7 mouse cellular contexts compared by ENCODE assay signal in the genomic region with DNA sequence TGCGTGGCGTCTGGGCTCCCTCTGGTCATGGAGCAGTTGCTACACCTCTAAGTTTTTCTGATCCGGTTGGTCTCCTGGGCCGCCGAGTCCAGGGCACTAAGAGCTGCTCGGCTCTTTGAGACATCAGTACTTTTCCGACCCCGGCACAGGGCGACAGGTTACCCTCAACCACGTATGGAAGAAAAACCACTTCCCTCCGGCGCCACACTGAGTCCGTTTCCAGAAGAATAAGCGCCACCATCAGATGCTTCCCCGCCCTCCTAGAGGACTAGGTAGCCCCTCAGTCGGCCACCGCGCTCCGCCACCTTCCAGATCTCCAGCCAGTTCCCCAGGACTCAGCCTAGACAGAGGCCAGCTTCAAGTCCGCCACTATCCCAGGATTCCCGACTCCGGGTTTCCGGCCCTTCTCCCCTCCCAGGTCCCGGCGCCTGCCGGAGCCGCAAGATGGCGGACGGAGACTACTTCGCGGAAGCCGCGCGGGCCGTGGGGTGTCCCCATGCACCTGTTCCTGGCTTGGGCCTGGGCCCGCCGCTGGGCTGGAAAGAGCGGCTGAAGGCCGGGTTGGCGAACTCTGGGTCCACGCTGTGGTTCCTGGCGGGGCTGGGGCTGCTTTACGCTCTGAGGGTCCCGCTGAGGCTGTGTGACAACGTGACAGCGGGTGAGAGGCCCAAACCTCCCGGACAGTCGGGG. TPM values are rescaled to one million over a fixed set of nuclear protein-coding genes. Genes with fewer than 3 reads are reported as not detected.
A peak's percentile ranks its signal among the peaks of the same experiment; 100 is the strongest.
DNase-seq lines count a peak whose midpoint lies in the region; ATAC-seq and TF ChIP-seq lines count a peak whose summit lies in the region.

No protein-coding gene starts in this region.

- H3K4me2 ChIP-seq in embryonic facial prominence, embryonic 12.5 days (replicated peaks), result peak overlapping the region; percentile 75
- H3K4me2 ChIP-seq in limb, embryonic 12.5 days, result peak overlapping the region; percentile 73
- H3K4me2 ChIP-seq in midbrain, embryonic 15.5 days, result peak overlapping the region; percentile 66

- peak overlapping the region; percentile 84 for H3K4me3 ChIP-seq in embryonic facial prominence, embryonic 12.5 days
- peak overlapping the region; percentile 94 for H3K4me3 ChIP-seq in kidney, adult 2 months (ENCODE audit: insufficient read depth, low read depth, low read length)
- peak overlapping the region; percentile 56 for H3K4me3 ChIP-seq in limb, embryonic 12.5 days (replicated peaks)
- H3K4me3 ChIP-seq in midbrain, embryonic 15.5 days, result peak overlapping the region; percentile 99
- peak overlapping the region; percentile 87 for H3K4me3 ChIP-seq in spleen, adult 2 months (ENCODE audit: extremely low read depth, insufficient read depth, insufficient read length)

- peak; percentile 87 for ATAC-seq in embryonic facial prominence, embryonic 12.5 days (ENCODE audit: insufficient number of reproducible peaks, insufficient read depth, low FRiP score, low TSS enrichment)
- ATAC-seq in limb, embryonic 12.5 days (ENCODE audit: insufficient number of reproducible peaks, insufficient read depth, low FRiP score, low TSS enrichment, low read depth), result peak; percentile 86
- ATAC-seq in midbrain, embryonic 15.5 days (replicated peaks), result peak; percentile 96

- peak; percentile 55 for TF ChIP-seq POLR2A in kidney, adult 2 months (IDR thresholded peaks at IDR 0.05; ENCODE audit: low read depth, low read length)
- no peak for TF ChIP-seq POLR2A in spleen, adult 2 months (IDR thresholded peaks at IDR 0.05; ENCODE audit: low read depth, low read length)

- peak; percentile 90 for DNase-seq in adrenal gland, postnatal 25 days
- DNase-seq in heart, adult 18-20 months, result peak; percentile 94
- DNase-seq in kidney, adult 2 months, result peak; percentile 94
- DNase-seq in spleen, adult 2 months (ENCODE audit: low read depth in 1 of 2, low spot score in 2 of 2), result peak; percentile 60 to 76

- H3K36me3 ChIP-seq in embryonic facial prominence, embryonic 12.5 days, result peaks cover 3% of the 10 kb centered on the region; the same call in 1 of the 2 replicates
- no peaks in the 10 kb centered on the region for H3K36me3 ChIP-seq in kidney, adult 2 months (ENCODE audit: control insufficient read depth, insufficient read depth, low read length)
- H3K36me3 ChIP-seq in limb, embryonic 12.5 days, result peaks cover 12% of the 10 kb centered on the region; the same call in 1 of the 2 replicates
- no peaks in the 10 kb centered on the region; the same call in 1 of the 2 replicates for H3K36me3 ChIP-seq in midbrain, embryonic 15.5 days (replicated peaks)
- no peaks in the 10 kb centered on the region for H3K36me3 ChIP-seq in spleen, adult 2 months (ENCODE audit: control insufficient read depth, insufficient read depth, low read length)

- peak overlapping the region; percentile 90 for H3K9ac ChIP-seq in embryonic facial prominence, embryonic 12.5 days
- H3K9ac ChIP-seq in limb, embryonic 12.5 days (replicated peaks), result peak overlapping the region; percentile 74
- peak overlapping the region; percentile 99 for H3K9ac ChIP-seq in midbrain, embryonic 15.5 days

- H3K27me3 ChIP-seq in embryonic facial prominence, embryonic 12.5 days, result no peaks in the 10 kb centered on the region
- no peaks in the 10 kb centered on the region for H3K27me3 ChIP-seq in kidney, adult 2 months (replicated peaks; ENCODE audit: control insufficient read depth, insufficient read depth, low read length)
- H3K27me3 ChIP-seq in limb, embryonic 12.5 days, result no peaks in the 10 kb centered on the region
- H3K27me3 ChIP-seq in midbrain, embryonic 15.5 days (replicated peaks), result no peaks in the 10 kb centered on the region
- H3K27me3 ChIP-seq in spleen, adult 2 months (ENCODE audit: control insufficient read depth, insufficient read depth, low read length), result no peaks in the 10 kb centered on the region

- WGBS in embryonic facial prominence, embryonic 12.5 days, result under 1% methylated on average over 48 of the region's 48 CpGs
- whole genome bisulfite sequencing in kidney, adult 2 months, result under 1% methylated on average over 48 of the region's 48 CpGs
- under 1% methylated on average over 48 of the region's 48 CpGs for WGBS in limb, embryonic 12.5 days
- under 1% methylated on average over 48 of the region's 48 CpGs for WGBS in midbrain, embryonic 15.5 days
- under 1% methylated on average over 48 of the region's 48 CpGs for WGBS in spleen, adult 2 months

- TF ChIP-seq CTCF in kidney, adult 2 months (conservative IDR thresholded peaks at IDR 0.05; ENCODE audit: insufficient read depth, insufficient read length, low read depth, low read length), result no peak
- no peak for TF ChIP-seq CTCF in spleen, adult 2 months (IDR thresholded peaks at IDR 0.05; ENCODE audit: extremely low read depth, insufficient read depth, insufficient read length, insufficient replicate concordance)

- H3K9me3 ChIP-seq in embryonic facial prominence, embryonic 12.5 days, result no peaks in the 10 kb centered on the region
- H3K9me3 ChIP-seq in limb, embryonic 12.5 days, result no peaks in the 10 kb centered on the region
- H3K9me3 ChIP-seq in midbrain, embryonic 15.5 days, result no peaks in the 10 kb centered on the region

- H3K4me1 ChIP-seq in embryonic facial prominence, embryonic 12.5 days, result peaks cover 24% of the 10 kb centered on the region
- peaks cover 7% of the 10 kb centered on the region for H3K4me1 ChIP-seq in kidney, adult 2 months (ENCODE audit: control insufficient read depth, insufficient read depth, low read length)
- peaks cover 28% of the 10 kb centered on the region for H3K4me1 ChIP-seq in limb, embryonic 12.5 days (replicated peaks)
- peaks cover 41% of the 10 kb centered on the region for H3K4me1 ChIP-seq in midbrain, embryonic 15.5 days
- peaks cover 12% of the 10 kb centered on the region for H3K4me1 ChIP-seq in spleen, adult 2 months (ENCODE audit: control insufficient read depth, insufficient read depth, insufficient read length)

- H3K27ac ChIP-seq in embryonic facial prominence, embryonic 12.5 days, result peak overlapping the region; percentile 97
- H3K27ac ChIP-seq in kidney, adult 2 months (ENCODE audit: insufficient read depth, low read depth, low read length), result peak overlapping the region; percentile 98
- H3K27ac ChIP-seq in limb, embryonic 12.5 days, result peak overlapping the region; percentile 97
- peak overlapping the region; percentile 93 for H3K27ac ChIP-seq in midbrain, embryonic 15.5 days
- H3K27ac ChIP-seq in spleen, adult 2 months (ENCODE audit: insufficient read depth, low read length), result peak overlapping the region; percentile 99

RNA-seq across cellular contexts. Expression of a gene that starts 0.5 kb away (rescaled TPM):
- total RNA-seq in adrenal gland, postnatal 25 days (2021), result 76.3 and 80.5 TPM in 2 replicates
- polyA plus RNA-seq in embryonic facial prominence, embryonic 12.5 days (2016; fragmentation: Nextera tagmentation; extraction: Ambion mirVana), result 188 and 190 TPM in 2 replicates
- total RNA-seq in heart, adult 18-20 months (2021), result 10 to 100 TPM; 24.9 to 31.7 TPM
- 16.0 and 22.1 TPM in 2 replicates for polyA plus RNA-seq in kidney, adult 2 months (2012; rRNA removed)
- polyA plus RNA-seq in limb, embryonic 12.5 days (2016; fragmentation: Nextera tagmentation; extraction: Ambion mirVana), result 183 and 196 TPM in 2 replicates
- polyA plus RNA-seq in midbrain, embryonic 15.5 days (2015; fragmentation: Nextera tagmentation; extraction: Ambion mirVana), result 157 and 164 TPM in 2 replicates
- 26.4 and 29.6 TPM in 2 replicates for polyA plus RNA-seq in spleen, adult 2 months (2012; rRNA removed)

RNA-seq across cellular contexts. Expression of a gene that starts 1.0 kb away (rescaled TPM):
- 49.2 and 55.8 TPM in 2 replicates for total RNA-seq in adrenal gland, postnatal 25 days (2021)
- polyA plus RNA-seq in embryonic facial prominence, embryonic 12.5 days (2016; fragmentation: Nextera tagmentation; extraction: Ambion mirVana), result 39.4 and 40.4 TPM in 2 replicates
- total RNA-seq in heart, adult 18-20 months (2021), result 10 to 100 TPM; 16.5 to 20.4 TPM
- 6.3 and 7.4 TPM in 2 replicates for polyA plus RNA-seq in kidney, adult 2 months (2012; rRNA removed)
- 37.2 and 37.7 TPM in 2 replicates for polyA plus RNA-seq in limb, embryonic 12.5 days (2016; fragmentation: Nextera tagmentation; extraction: Ambion mirVana)
- 31.8 and 35.1 TPM in 2 replicates for polyA plus RNA-seq in midbrain, embryonic 15.5 days (2015; fragmentation: Nextera tagmentation; extraction: Ambion mirVana)
- 4.5 and 5.3 TPM in 2 replicates for polyA plus RNA-seq in spleen, adult 2 months (2012; rRNA removed)

RNA-seq across cellular contexts. Expression of a gene that starts 46.4 kb away (rescaled TPM):
- 27.2 and 33.0 TPM in 2 replicates for total RNA-seq in adrenal gland, postnatal 25 days (2021)
- 70.8 and 73.8 TPM in 2 replicates for polyA plus RNA-seq in embryonic facial prominence, embryonic 12.5 days (2016; fragmentation: Nextera tagmentation; extraction: Ambion mirVana)
- 1 to 10 TPM; 6.2 TPM for total RNA-seq in heart, adult 18-20 months (2021)
- 14.1 and 14.2 TPM in 2 replicates for polyA plus RNA-seq in kidney, adult 2 months (2012; rRNA removed)
- polyA plus RNA-seq in limb, embryonic 12.5 days (2016; fragmentation: Nextera tagmentation; extraction: Ambion mirVana), result 73.8 and 77.2 TPM in 2 replicates
- polyA plus RNA-seq in midbrain, embryonic 15.5 days (2015; fragmentation: Nextera tagmentation; extraction: Ambion mirVana), result 9.7 and 10.6 TPM in 2 replicates
- polyA plus RNA-seq in spleen, adult 2 months (2012; rRNA removed), result 13.5 and 15.1 TPM in 2 replicates

Comparison
In these comparisons a context has a peak if more than half of its experiments do, and no peak if none do; other contexts are left out.
1. Peak in every context shown above with its lines: DNase-seq, ATAC-seq, H3K4me3 ChIP-seq and H3K27ac ChIP-seq.